Mouse (Mus musculus) monocyte, adult 5-6 weeks (primary cell): Measurements from ENCODE around the gene Gpr157. TPM values are rescaled to one million over a fixed set of nuclear protein-coding genes. Genes with fewer than 3 reads are reported as not detected.
A peak's percentile ranks its signal among the peaks of the same experiment; 100 is the strongest.

Experiments
- ATAC-seq: fragments of 153-309, 156-312 bp; replicated peaks from 2 replicates; pipeline ENCODE4 v1.8.0; 2017; ENCODE audit warnings: mild to moderate bottlenecking; ENCODE audit not compliant: low TSS enrichment, insufficient number of reproducible peaks, severe bottlenecking, poor library complexity, low FRiP score
- total RNA-seq: library from RNA; stranded (forward); fragments of 200-1000, 200-491, 200-594 nt; gene quantifications from 3 replicates; pipeline ENCODE4 v1.2.3, GENCODE M21; 2017

Gpr157 gene
- total RNA-seq, 1 experiment from 2014 or later, result 0.19 TPM

- no peak for ATAC-seq
These were observed 10.7 kb downstream of the Gpr157 start for GRCm38 (mm10) chr4:150097847-150098246.

GRCm38 (mm10) chr4:150098880-150099279 is 11.7 kb downstream of the Gpr157 start:
- ATAC-seq, result peak; percentile 63; the same call in 1 of the 2 replicates

GRCm38 (mm10) chr4:150102822-150103221 is 15.7 kb downstream of the Gpr157 start:
- no peak for ATAC-seq

- no peak for ATAC-seq
These were observed 18.5 kb downstream of the Gpr157 start for GRCm38 (mm10) chr4:150105671-150106070.

- no peak for ATAC-seq
These were observed 19.5 kb downstream of the Gpr157 start for GRCm38 (mm10) chr4:150106637-150107036.

GRCm38 (mm10) chr4:150109636-150110035 is 22.5 kb downstream of the Gpr157 start:
- no peak for ATAC-seq

- no peak for ATAC-seq
These were observed 23.2 kb downstream of the Gpr157 start for GRCm38 (mm10) chr4:150110373-150110772.

GRCm38 (mm10) chr4:150112867-150113266 is 25.7 kb downstream of the Gpr157 start:
- ATAC-seq, result 0 out of 2 replicates have a peak, but pooled peaks have one; percentile 67

GRCm38 (mm10) chr4:150114505-150115061 is 27.4 kb downstream of the Gpr157 start:
- no peak for ATAC-seq

GRCm38 (mm10) chr4:150117311-150117710 is 30.1 kb downstream of the Gpr157 start:
- no peak for ATAC-seq

- no peak for ATAC-seq
These were observed 31.0 kb downstream of the Gpr157 start for GRCm38 (mm10) chr4:150118163-150118562.

GRCm38 (mm10) chr4:150119055-150119454 is 31.9 kb downstream of the Gpr157 start, which contains the start of gene Slc2a5:
Gene Slc2a5 (plus strand): TSS chr4:150119283.
- ATAC-seq, result no peak

GRCm38 (mm10) chr4:150119640-150120039 is 32.5 kb downstream of the Gpr157 start:
- ATAC-seq, result no peak

- ATAC-seq, result peak; percentile 28; the same call in 1 of the 2 replicates
These were observed 33.1 kb downstream of the Gpr157 start for GRCm38 (mm10) chr4:150120173-150120833.

GRCm38 (mm10) chr4:150121430-150121829 is 34.3 kb downstream of the Gpr157 start:
- no peak for ATAC-seq

- ATAC-seq, result no peak
These were observed 35.3 kb downstream of the Gpr157 start for GRCm38 (mm10) chr4:150122476-150122875.

- no peak for ATAC-seq
These were observed 39.2 kb downstream of the Gpr157 start for GRCm38 (mm10) chr4:150126373-150126772.

- no peak for ATAC-seq
These were observed 40.7 kb downstream of the Gpr157 start for GRCm38 (mm10) chr4:150127894-150128293.

- no peak for ATAC-seq
These were observed 41.4 kb downstream of the Gpr157 start for GRCm38 (mm10) chr4:150128571-150128970.

GRCm38 (mm10) chr4:150130661-150131060 is 43.5 kb downstream of the Gpr157 start:
- ATAC-seq, result no peak
